Comparison of ENCODE assay signal across 1 mouse cellular context in genomic region chr5:90771369-90771768, GRCm38 (mm10).
A peak's percentile ranks its signal among the peaks of the same experiment; 100 is the strongest.
TF ChIP-seq lines count a peak whose summit lies in the region.

No protein-coding gene starts in this region.

TF ChIP-seq in CH12.LX, 34 proteins besides CTCF, POLR2A, EP300 and RAD21:
- peak; percentile 65; the same call in 1 of the 2 replicates for TF ChIP-seq IRF4 (IDR thresholded peaks at IDR 0.05; ENCODE audit: low read depth, low read length)
- peak; percentile 100 for TF ChIP-seq MAFK (IDR thresholded peaks at IDR 0.05; ENCODE audit: insufficient replicate concordance, low read length)
- no peak for TF ChIP-seq JUN (IDR thresholded peaks at IDR 0.05; ENCODE audit: insufficient read depth, low read depth, low read length)
